Mouse (Mus musculus) neural tube, embryonic 11.5 days (tissue): ENCODE data around the gene Supt3. TPM values are rescaled to one million over a fixed set of nuclear protein-coding genes. Genes with fewer than 3 reads are reported as not detected.

Experiments used
- ATAC-seq: fragments of 200-750 bp; cut with Nextera tagmentation; 2 replicates; pipeline ENCODE4 v1.8.0; 2017; ENCODE audit warnings: moderate number of reproducible peaks, mild to moderate bottlenecking, moderate TSS enrichment, moderate library complexity; ENCODE audit not compliant: insufficient read depth, low FRiP score, low TSS enrichment
- DNase-seq: peaks from one replicate; pipeline ENCODE4 v3.0.0-alpha.2; 2015; ENCODE audit warnings: low spot score
- H3K27ac ChIP-seq: fragments of 300-500 bp; sonication (generic); 2 replicates; pipeline ENCODE4 v1.5.1; 2014; ENCODE audit warnings: low read depth, mild to moderate bottlenecking, low read length
- H3K27me3 ChIP-seq: fragments of 300-500 bp; sonication (generic); 2 replicates; pipeline ENCODE4 v1.6.1; 2014; ENCODE audit warnings: mild to moderate bottlenecking, low read length, mixed read lengths; ENCODE audit not compliant: control insufficient read depth, insufficient read depth
- H3K36me3 ChIP-seq: fragments of 300-500 bp; sonication (generic); 2 replicates; pipeline ENCODE4 v1.6.1; 2014; ENCODE audit warnings: mild to moderate bottlenecking, low read length, moderate library complexity, mixed read lengths; ENCODE audit not compliant: control insufficient read depth, insufficient read depth
- H3K4me1 ChIP-seq: fragments of 300-500 bp; sonication (generic); 2 replicates; pipeline ENCODE4 v1.6.1; 2014; ENCODE audit warnings: low read length, mixed read lengths; ENCODE audit not compliant: control insufficient read depth, insufficient read depth
- H3K4me2 ChIP-seq: fragments of 300-500 bp; sonication (generic); 2 replicates; pipeline ENCODE4 v1.6.1; 2014; ENCODE audit warnings: low read depth, mild to moderate bottlenecking, moderate library complexity
- H3K4me3 ChIP-seq: fragments of 300-500 bp; sonication (generic); 2 replicates; pipeline ENCODE4 v1.5.1; 2014; ENCODE audit warnings: low read depth, low read length
- H3K9ac ChIP-seq: fragments of 300-500 bp; sonication (generic); 2 replicates; pipeline ENCODE4 v1.6.1; 2014; ENCODE audit warnings: mild to moderate bottlenecking, low read length
- H3K9me3 ChIP-seq: fragments of 300-500 bp; sonication (generic); 2 replicates; pipeline ENCODE4 v1.6.1; 2016; ENCODE audit warnings: low read length; ENCODE audit not compliant: control insufficient read depth
- WGBS: fragments of 180-500 bp; shearing (Covaris S2); extraction: QIAGEN DNeasy Blood & Tissue Kit; methylation state at CpG from one replicate; pipeline ENCODE4 v1.1.7; 2014; 5-methylcytosine and 5-hydroxymethylcytosine counted together
- polyA plus RNA-seq: library from polyadenylated mRNA; unstranded; fragments of >200 nt; fragmentation: Nextera tagmentation; extraction: Ambion mirVana; gene quantifications from 2 replicates; pipeline ENCODE4 v1.2.1, GENCODE M21; 2014

Supt3 gene
- polyA plus RNA-seq, 1 experiment from 2014 or later, result 23.4 TPM

- Histone ChIP-seq H3K4me2 (no peak overlapping the region), H3K36me3 (no peaks in the 10 kb centered on the region), H3K27me3 (no peaks in the 10 kb centered on the region), H3K27ac (no peak overlapping the region), H3K9me3 (no peaks in the 10 kb centered on the region), H3K4me1 (0 out of 2 replicates have a peak, but pooled peaks cover 5% of the 10 kb centered on the region), H3K9ac (no peak overlapping the region), H3K4me3 (no peak overlapping the region)
- no peak for DNase-seq
- WGBS, result 84% methylated on average over 2 of the region's 2 CpGs
- no peak for ATAC-seq
These were observed 288.5 kb downstream of the Supt3 start for GRCm38 (mm10) chr17:45065465-45065864.

GRCm38 (mm10) chr17:45067441-45067840 lies 290.5 kb downstream of the Supt3 start:
- Histone ChIP-seq H3K4me3 (no peak overlapping the region), H3K27ac (no peak overlapping the region), H3K27me3 (no peaks in the 10 kb centered on the region), H3K36me3 (no peaks in the 10 kb centered on the region), H3K4me1 (0 out of 2 replicates have a peak, but pooled peaks cover 5% of the 10 kb centered on the region), H3K9me3 (no peaks in the 10 kb centered on the region), H3K9ac (no peak overlapping the region), H3K4me2 (no peak overlapping the region)
- ATAC-seq, result no peak
- DNase-seq, result no peak
- WGBS, result 91% methylated on average over 3 of the region's 3 CpGs

- 40% methylated on average over 7 of the region's 7 CpGs for WGBS
- Histone ChIP-seq H3K4me1 (0 out of 2 replicates have a peak, but pooled peaks cover 5% of the 10 kb centered on the region), H3K4me2 (no peak overlapping the region), H3K36me3 (no peaks in the 10 kb centered on the region), H3K27ac (no peak overlapping the region), H3K9me3 (no peaks in the 10 kb centered on the region), H3K27me3 (no peaks in the 10 kb centered on the region), H3K9ac (no peak overlapping the region), H3K4me3 (no peak overlapping the region)
- DNase-seq, result peak; percentile 38
- ATAC-seq, result peak; percentile 41; the same call in 1 of the 2 replicates
These were observed 291.4 kb downstream of the Supt3 start for GRCm38 (mm10) chr17:45068321-45068720.

GRCm38 (mm10) chr17:45072495-45073347 lies 295.8 kb downstream of the Supt3 start:
- no peak overlapping the region for H3K4me3 ChIP-seq
- DNase-seq, result no peak
- no peaks in the 10 kb centered on the region for H3K27me3 ChIP-seq
- H3K27ac ChIP-seq, result no peak overlapping the region
- no peaks in the 10 kb centered on the region for H3K36me3 ChIP-seq
- no peak for ATAC-seq
- H3K9ac ChIP-seq, result no peak overlapping the region
- no peaks in the 10 kb centered on the region for H3K9me3 ChIP-seq
- no peak overlapping the region for H3K4me2 ChIP-seq
- WGBS, result 72% methylated on average over 7 of the region's 7 CpGs
- 0 out of 2 replicates have a peak, but pooled peaks cover 5% of the 10 kb centered on the region for H3K4me1 ChIP-seq

- no peak overlapping the region for H3K4me2 ChIP-seq
- 0 out of 2 replicates have a peak, but pooled peaks cover 3% of the 10 kb centered on the region for H3K4me1 ChIP-seq
- DNase-seq (no peak), ATAC-seq (no peak)
- 93% methylated on average over 8 of the region's 8 CpGs for WGBS
- no peaks in the 10 kb centered on the region for H3K9me3 ChIP-seq
- H3K36me3 ChIP-seq, result no peaks in the 10 kb centered on the region
- H3K4me3 ChIP-seq, result no peak overlapping the region
- no peaks in the 10 kb centered on the region for H3K27me3 ChIP-seq
- H3K9ac ChIP-seq, result no peak overlapping the region
- H3K27ac ChIP-seq, result no peak overlapping the region
These were observed 296.3 kb downstream of the Supt3 start for GRCm38 (mm10) chr17:45073348-45073634.

GRCm38 (mm10) chr17:45073779-45074178 lies 296.8 kb downstream of the Supt3 start:
- Histone ChIP-seq H3K4me2 (no peak overlapping the region), H3K36me3 (no peaks in the 10 kb centered on the region), H3K27me3 (no peaks in the 10 kb centered on the region), H3K9me3 (no peaks in the 10 kb centered on the region), H3K4me1 (no peaks in the 10 kb centered on the region), H3K27ac (no peak overlapping the region), H3K4me3 (no peak overlapping the region), H3K9ac (no peak overlapping the region)
- 89% methylated on average over 3 of the region's 3 CpGs for WGBS
- no peak for ATAC-seq
- DNase-seq, result no peak

GRCm38 (mm10) chr17:45076951-45077350 lies 300.0 kb downstream of the Supt3 start:
- Histone ChIP-seq H3K4me3 (no peak overlapping the region), H3K9me3 (no peaks in the 10 kb centered on the region), H3K4me2 (no peak overlapping the region), H3K4me1 (no peaks in the 10 kb centered on the region), H3K27me3 (no peaks in the 10 kb centered on the region), H3K9ac (no peak overlapping the region), H3K27ac (no peak overlapping the region), H3K36me3 (no peaks in the 10 kb centered on the region)
- no peak for DNase-seq
- WGBS, result 80% methylated on average over 4 of the region's 4 CpGs
- no peak for ATAC-seq

- no peak overlapping the region for H3K4me3 ChIP-seq
- H3K36me3 ChIP-seq, result no peaks in the 10 kb centered on the region
- no peaks in the 10 kb centered on the region for H3K9me3 ChIP-seq
- no peak overlapping the region for H3K27ac ChIP-seq
- DNase-seq (no peak), ATAC-seq (no peak)
- H3K4me2 ChIP-seq, result no peak overlapping the region
- H3K9ac ChIP-seq, result no peak overlapping the region
- no peaks in the 10 kb centered on the region for H3K27me3 ChIP-seq
- no peaks in the 10 kb centered on the region for H3K4me1 ChIP-seq
- WGBS, result 77% methylated on average over 14 of the region's 14 CpGs
These were observed 301.1 kb downstream of the Supt3 start for GRCm38 (mm10) chr17:45077921-45078640.

- Histone ChIP-seq H3K9me3 (no peaks in the 10 kb centered on the region), H3K27me3 (no peaks in the 10 kb centered on the region), H3K9ac (no peak overlapping the region), H3K36me3 (no peaks in the 10 kb centered on the region), H3K4me2 (no peak overlapping the region), H3K4me3 (no peak overlapping the region), H3K27ac (no peak overlapping the region), H3K4me1 (no peaks in the 10 kb centered on the region)
- ATAC-seq (no peak), DNase-seq (no peak)
- 83% methylated on average over 8 of the region's 8 CpGs for WGBS
These were observed 304.6 kb downstream of the Supt3 start for GRCm38 (mm10) chr17:45081521-45081920.
